Mouse (Mus musculus) ES-E14 (cell line): ENCODE measurements around the gene Nlrc5. TPM values are rescaled to one million over a fixed set of nuclear protein-coding genes. Genes with fewer than 3 reads are reported as not detected.
"Not testable (repeated sequence)": the region's sequence is repeated elsewhere in the genome, so short reads cannot be mapped to it uniquely, and the experiment has no call there.

ENCODE experiments used
- DNase-seq: peaks from one replicate; pipeline ENCODE4 v3.0.0-alpha.2; 2013; ENCODE audit warnings: low read depth, low spot score
- H3K27ac ChIP-seq: 2 replicates; pipeline ENCODE4 v1.5.1; 2012; ENCODE audit warnings: low read depth, mild to moderate bottlenecking, low read length, moderate library complexity, mixed read lengths; ENCODE audit not compliant: poor library complexity, insufficient read depth, severe bottlenecking
- H3K36me3 ChIP-seq: 2 replicates; pipeline ENCODE4 v1.6.1; 2012; ENCODE audit warnings: mild to moderate bottlenecking, low read length, moderate library complexity, mixed read lengths; ENCODE audit not compliant: control insufficient read depth, poor library complexity, insufficient read depth, severe bottlenecking
- H3K4me1 ChIP-seq, 2 experiments: fragments of 150-350 bp in 1 of 2; sonication (generic) in 1 of 2; 2 replicates each; pipeline ENCODE4 v1.6.1; 2012; ENCODE audit warnings: low read length in 2 of 2, mild to moderate bottlenecking in 1 of 2, mixed read lengths in 1 of 2; ENCODE audit not compliant: control insufficient read depth in 2 of 2, insufficient read depth in 2 of 2, poor library complexity in 1 of 2
- H3K4me3 ChIP-seq, 2 experiments: fragments of 150-350 bp in 1 of 2; sonication (generic) in 1 of 2; 2 replicates each; pipeline ENCODE4 v1.5.1; 2012; ENCODE audit warnings: low read length in 2 of 2, low read depth in 1 of 2, mild to moderate bottlenecking in 1 of 2, mixed read lengths in 1 of 2; ENCODE audit not compliant: insufficient read depth in 1 of 2, poor library complexity in 1 of 2, severe bottlenecking in 1 of 2
- H3K9ac ChIP-seq: 2 replicates; pipeline ENCODE4 v1.6.1; 2012; ENCODE audit warnings: low read depth, mild to moderate bottlenecking, low read length, mixed read lengths; ENCODE audit not compliant: poor library complexity, insufficient read depth, severe bottlenecking
- H3K9me3 ChIP-seq: fragments of 150-350 bp; sonication (generic); 2 replicates; pipeline ENCODE4 v1.6.1; 2012; ENCODE audit warnings: low read depth, mild to moderate bottlenecking, low read length; ENCODE audit not compliant: control insufficient read depth, insufficient read depth
- CHD2 ChIP-seq: IDR thresholded peaks from 2 replicates; pipeline ENCODE4 v1.6.1; 2014; ENCODE audit warnings: mild to moderate bottlenecking, low read depth, low read length, inconsistent platforms
- HCFC1 ChIP-seq: IDR thresholded peaks from 2 replicates; pipeline ENCODE4 v1.6.1; 2012; ENCODE audit warnings: low read length, inconsistent platforms, borderline replicate concordance; ENCODE audit not compliant: insufficient read depth
- MAFK ChIP-seq: IDR thresholded peaks from 2 replicates; pipeline ENCODE4 v1.6.1; 2014; ENCODE audit warnings: mild to moderate bottlenecking, low read depth, low read length, inconsistent platforms; ENCODE audit not compliant: insufficient read depth
- ZC3H11A ChIP-seq: IDR thresholded peaks from 2 replicates; pipeline ENCODE4 v1.6.1; 2012; ENCODE audit warnings: low read depth, mild to moderate bottlenecking, inconsistent platforms, low read length, borderline replicate concordance
- ZNF384 ChIP-seq: IDR thresholded peaks from 2 replicates; pipeline ENCODE4 v1.6.1; 2012; ENCODE audit warnings: low read depth, low read length, inconsistent platforms
- in situ Hi-C, 2 experiments: fragments of 600-800 bp; cut with MboI; formaldehyde crosslinking; loops; one replicate each; pipeline ENCODE4 v1.15.1; 2025; ENCODE audit warnings: low sequenced_read_pairs in 2 of 2, inconsistent platforms in 1 of 2; ENCODE audit not compliant: unreplicated experiment in 2 of 2
- total RNA-seq: library from RNA; depleted of rRNA; stranded (reverse); fragments of 300-350 nt; gene quantifications from 2 replicates; pipeline ENCODE4 v1.2.3, GENCODE M21; 2012

The Nlrc5 gene
- total RNA-seq, 1 experiment = 0.76 TPM

GRCm38 (mm10) chr8:94447583-94448324 is 13.6 kb downstream of the Nlrc5 start:
- Histone ChIP-seq H3K36me3 (no peaks in the 10 kb centered on the region), H3K27ac (no peak overlapping the region), H3K4me3 (no peak overlapping the region), H3K9ac (no peak overlapping the region), H3K9me3 (no peaks in the 10 kb centered on the region), H3K4me1 (no peaks in the 10 kb centered on the region)
- DNase-seq = no peak
- no peak for TF ChIP-seq MAFK
- TF ChIP-seq ZNF384 = no peak
- TF ChIP-seq CHD2 = no peak
- TF ChIP-seq ZC3H11A = no peak
- TF ChIP-seq HCFC1 = no peak
- in situ Hi-C loops = no loop called here

GRCm38 (mm10) chr8:94452991-94453390 is 18.8 kb downstream of the Nlrc5 start:
- DNase-seq, H3K4me1 ChIP-seq, H3K9ac ChIP-seq, in situ Hi-C loops, H3K36me3 ChIP-seq, H3K9me3 ChIP-seq, H3K27ac ChIP-seq, H3K4me3 ChIP-seq: not testable (repeated sequence)

- TF ChIP-seq HCFC1 = no peak
- TF ChIP-seq ZC3H11A = no peak
- no peak for TF ChIP-seq CHD2
- no peak for TF ChIP-seq MAFK
- TF ChIP-seq ZNF384 = no peak
- Histone ChIP-seq H3K9me3 (no peaks in the 10 kb centered on the region), H3K36me3 (no peaks in the 10 kb centered on the region), H3K4me3 (no peak overlapping the region), H3K9ac (no peak overlapping the region), H3K27ac (no peak overlapping the region), H3K4me1 (no peaks in the 10 kb centered on the region)
- DNase-seq = no peak
- in situ Hi-C loops = no loop called here
Measured at GRCm38 (mm10) chr8:94453868-94454488, 19.8 kb downstream of the Nlrc5 start.

- in situ Hi-C loops = no loop called here
- TF ChIP-seq HCFC1 (no peak), ZC3H11A (no peak), CHD2 (no peak), ZNF384 (no peak), MAFK (no peak)
- DNase-seq = no peak
- Histone ChIP-seq H3K9me3 (no peaks in the 10 kb centered on the region), H3K4me3 (no peak overlapping the region), H3K27ac (no peak overlapping the region), H3K36me3 (no peaks in the 10 kb centered on the region), H3K4me1 (no peaks in the 10 kb centered on the region), H3K9ac (no peak overlapping the region)
Measured at GRCm38 (mm10) chr8:94454905-94455304, 20.7 kb downstream of the Nlrc5 start.
